Mouse (Mus musculus) Patski (cell line): ENCODE measurements around the gene C87977. TPM values are rescaled to one million over a fixed set of nuclear protein-coding genes. Genes with fewer than 3 reads are reported as not detected.
"Not testable (repeated sequence)": the region's sequence is repeated elsewhere in the genome, so short reads cannot be mapped to it uniquely, and the experiment has no call there.

Source experiments
- ATAC-seq: fragments of 100-300 bp; one replicate; pipeline ENCODE4 v1.8.0; 2021
- CTCF ChIA-PET: fragments of 350-600 bp; sonication (Branson Sonifier 250); formaldehyde crosslinking; loops from one replicate; lab custom pipeline; 2022; ENCODE audit warnings: inconsistent platforms; lab: Charles Lee
- POLR2A ChIA-PET: fragments of 350-600 bp; sonication (Branson Sonifier 250); formaldehyde crosslinking; loops from one replicate; lab custom pipeline; 2022; ENCODE audit warnings: antibody characterized with exemption, inconsistent platforms; lab: Charles Lee
- DNase-seq: peaks from one replicate; pipeline ENCODE4 v3.0.0-alpha.2; 2011; ENCODE audit warnings: low read depth, low spot score
- H3K27me3 ChIP-seq: fragments of 371-371 bp; one replicate; pipeline ENCODE4 v1.5.1; 2021
- CTCF ChIP-seq: fragments of 100-300 bp; IDR thresholded peaks from one replicate; pipeline ENCODE4 v1.5.1; 2021
- in situ Hi-C: fragments of 300-500 bp; cut with MboI; formaldehyde crosslinking; loops from 3 replicates; pipeline ENCODE4 v1.11.1; 2018; ENCODE audit warnings: low pct_unique_long_range_greater_than_20kb, mixed read lengths
- polyA plus RNA-seq: library from polyadenylated mRNA; unstranded; gene quantifications from one replicate; pipeline ENCODE4 v1.2.3, GENCODE M21; 2021

Gene C87977
- not detected for polyA plus RNA-seq

GRCm38 (mm10) chr4:144213218-144213617, at the start of gene C87977:
TSS of gene C87977 (minus strand) at chr4:144213318.
- in situ Hi-C loops, ATAC-seq, POLR2A ChIA-PET, CTCF ChIA-PET, DNase-seq, H3K27me3 ChIP-seq: not testable (repeated sequence)

- CTCF ChIA-PET, DNase-seq, in situ Hi-C loops, ATAC-seq, POLR2A ChIA-PET, H3K27me3 ChIP-seq: not testable (repeated sequence)
Measured at GRCm38 (mm10) chr4:144254768-144255167, 41.6 kb upstream of the C87977 start.

- TF ChIP-seq CTCF = no peak
- CTCF ChIA-PET = no interaction called here
- in situ Hi-C loops = no loop called here
- ATAC-seq (no peak), DNase-seq (no peak)
- POLR2A ChIA-PET = no interaction called here
- no peaks in the 10 kb centered on the region for H3K27me3 ChIP-seq
Measured at GRCm38 (mm10) chr4:144190419-144190818, 22.7 kb downstream of the C87977 start, which contains the start of gene Oog2. TSS of gene Oog2 (plus strand) at chr4:144190719.

GRCm38 (mm10) chr4:144162563-144162962, 50.6 kb downstream of the C87977 start, which contains the start of gene Oog3:
TSS of gene Oog3 (minus strand) at chr4:144162663.
- no peak for DNase-seq
- ATAC-seq = no peak
- in situ Hi-C loops = loop anchor here (10.0 kb wide), 2 partner anchors 318 to 468 kb away; partner anchors contain the start of gene Gm13103
- ChIA-PET CTCF (no interaction called here), POLR2A (no interaction called here)
- H3K27me3 ChIP-seq = no peaks in the 10 kb centered on the region
- TF ChIP-seq CTCF = no peak

Other genes with a start within 250 kb of the C87977 start
- not detected for gene Gm13101, start 246.4 kb downstream of the C87977 start, polyA plus RNA-seq
- gene Pramef17, start 218.9 kb downstream of the C87977 start, polyA plus RNA-seq = not detected
- gene Pramel4, start 154.2 kb downstream of the C87977 start, polyA plus RNA-seq = not detected
- not detected for gene Gm13102, start 106.8 kb downstream of the C87977 start, polyA plus RNA-seq
- not detected for gene Oog3, start 50.7 kb downstream of the C87977 start, polyA plus RNA-seq
- not detected for gene Oog2, start 22.6 kb downstream of the C87977 start, polyA plus RNA-seq
- gene Pramel5, start 67.2 kb upstream of the C87977 start, polyA plus RNA-seq = not detected
- gene Gm13128, start 116.9 kb upstream of the C87977 start, polyA plus RNA-seq = not detected
- gene Gm13119, start 144.6 kb upstream of the C87977 start, polyA plus RNA-seq = 0.04 TPM
- not detected for gene Pramef20, start 164.6 kb upstream of the C87977 start, polyA plus RNA-seq
- gene Pramef12, start 195.1 kb upstream of the C87977 start, polyA plus RNA-seq = 0.04 TPM
- not detected for gene 1700012P22Rik, start 225.5 kb upstream of the C87977 start, polyA plus RNA-seq
- not detected for gene Gm9944, start 240.0 kb upstream of the C87977 start, polyA plus RNA-seq